Mouse (Mus musculus) bone marrow macrophage, adult 2 months (primary cell): Measurements from ENCODE around the gene 1810024B03Rik. TPM values are rescaled to one million over a fixed set of nuclear protein-coding genes. Genes with fewer than 3 reads are reported as not detected.

Source experiments
- H3K27ac ChIP-seq: 2 replicates; pipeline ENCODE4 v1.5.1; 2012; ENCODE audit warnings: low read depth, low read length; ENCODE audit not compliant: insufficient read depth
- H3K4me1 ChIP-seq: 2 replicates; pipeline ENCODE4 v1.6.1; 2012; ENCODE audit warnings: low read length; ENCODE audit not compliant: control insufficient read depth, insufficient read depth
- H3K4me3 ChIP-seq: 2 replicates; pipeline ENCODE4 v1.5.1; 2012; ENCODE audit warnings: mild to moderate bottlenecking, low read length, moderate library complexity; ENCODE audit not compliant: insufficient read depth
- CTCF ChIP-seq: IDR thresholded peaks from 2 replicates; pipeline ENCODE4 v1.5.1; 2012; ENCODE audit warnings: low read depth, mild to moderate bottlenecking, low read length, moderate library complexity
- POLR2A ChIP-seq: IDR thresholded peaks from 2 replicates; pipeline ENCODE4 v1.6.1; 2012; ENCODE audit warnings: mild to moderate bottlenecking, low read depth, low read length, borderline replicate concordance
- polyA plus RNA-seq: library from polyadenylated mRNA; stranded (reverse); fragments of >200 nt; gene quantifications from 2 replicates; pipeline ENCODE4 v1.2.4, GENCODE M21; 2012; ENCODE audit not compliant: missing spikeins, insufficient read depth, insufficient read length

Gene 1810024B03Rik
- polyA plus RNA-seq, result 1.9 and 2.0 TPM in 2 replicates

- TF ChIP-seq CTCF (no peak), POLR2A (no peak)
- H3K4me1 ChIP-seq, result peaks cover 6% of the 10 kb centered on the region
- H3K4me3 ChIP-seq, result peak within 1 kb of the TSS; percentile 69
- peak within 1 kb of the TSS; percentile 45; the same call in 1 of the 2 replicates for H3K27ac ChIP-seq
Observed at GRCm38 (mm10) chr2:127207547-127208451, at the start of gene 1810024B03Rik, which contains the start of gene Snrnp200. Gene 1810024B03Rik (minus strand): TSS chr2:127208280. Gene Snrnp200 (plus strand): TSS chr2:127208386.

GRCm38 (mm10) chr2:127255294-127255693, 47.2 kb upstream of the 1810024B03Rik start:
- H3K4me3 ChIP-seq, result no peak overlapping the region
- TF ChIP-seq CTCF (no peak), POLR2A (no peak)
- H3K27ac ChIP-seq, result no peak overlapping the region
- peaks cover 22% of the 10 kb centered on the region for H3K4me1 ChIP-seq

DNA sequence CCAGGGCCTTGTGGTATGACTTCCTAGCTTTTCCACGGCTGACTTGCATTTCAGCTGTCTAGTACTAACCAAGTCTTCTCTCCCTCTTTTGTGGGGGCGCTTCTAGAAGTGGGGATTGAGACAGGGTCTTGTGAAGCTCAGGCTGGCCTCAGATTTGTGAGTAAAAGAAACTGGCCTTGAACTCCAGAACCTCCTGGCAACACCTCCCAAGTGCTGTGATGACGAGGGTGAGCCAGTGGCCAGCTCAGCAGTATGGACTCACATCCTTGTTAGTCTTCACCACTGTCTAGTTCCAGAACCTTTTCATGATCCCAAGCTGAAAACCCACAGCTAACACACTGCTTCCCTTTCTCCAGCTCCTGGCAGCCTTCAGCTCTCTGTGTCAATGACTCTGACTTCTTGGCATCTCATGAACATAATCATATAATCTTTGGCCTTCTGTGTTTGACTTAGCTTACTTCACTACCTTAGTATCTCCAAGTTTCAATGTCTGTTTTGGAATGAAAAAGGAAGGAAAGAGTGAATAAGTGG, 46.6 kb upstream of the 1810024B03Rik start:
- Histone ChIP-seq H3K4me3 (no peak overlapping the region), H3K27ac (no peak overlapping the region), H3K4me1 (peaks cover 25% of the 10 kb centered on the region)
- TF ChIP-seq POLR2A (no peak), CTCF (no peak)

DNA sequence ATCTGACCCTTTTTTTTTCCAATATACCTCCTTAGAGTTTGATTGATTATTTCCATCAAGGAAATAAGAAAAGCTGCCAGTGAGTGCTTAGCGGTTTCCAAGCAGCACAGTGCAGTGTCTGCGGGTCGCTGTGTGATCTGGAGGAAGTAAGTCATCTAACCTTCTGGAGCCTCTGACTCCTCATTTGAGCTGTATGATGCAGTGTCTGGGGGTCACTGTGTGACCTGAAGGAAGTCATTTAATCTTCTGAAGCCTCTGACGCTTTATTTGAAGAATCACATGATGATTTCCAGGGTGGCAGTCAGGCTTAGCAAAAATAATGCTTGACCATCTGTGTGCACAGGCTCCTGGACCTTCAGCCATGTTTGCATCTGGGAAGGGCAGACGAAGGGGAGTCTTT, 44.7 kb upstream of the 1810024B03Rik start:
- H3K4me1 ChIP-seq, result peaks cover 34% of the 10 kb centered on the region
- TF ChIP-seq CTCF (no peak), POLR2A (no peak)
- no peak overlapping the region for H3K4me3 ChIP-seq
- H3K27ac ChIP-seq, result no peak overlapping the region

DNA sequence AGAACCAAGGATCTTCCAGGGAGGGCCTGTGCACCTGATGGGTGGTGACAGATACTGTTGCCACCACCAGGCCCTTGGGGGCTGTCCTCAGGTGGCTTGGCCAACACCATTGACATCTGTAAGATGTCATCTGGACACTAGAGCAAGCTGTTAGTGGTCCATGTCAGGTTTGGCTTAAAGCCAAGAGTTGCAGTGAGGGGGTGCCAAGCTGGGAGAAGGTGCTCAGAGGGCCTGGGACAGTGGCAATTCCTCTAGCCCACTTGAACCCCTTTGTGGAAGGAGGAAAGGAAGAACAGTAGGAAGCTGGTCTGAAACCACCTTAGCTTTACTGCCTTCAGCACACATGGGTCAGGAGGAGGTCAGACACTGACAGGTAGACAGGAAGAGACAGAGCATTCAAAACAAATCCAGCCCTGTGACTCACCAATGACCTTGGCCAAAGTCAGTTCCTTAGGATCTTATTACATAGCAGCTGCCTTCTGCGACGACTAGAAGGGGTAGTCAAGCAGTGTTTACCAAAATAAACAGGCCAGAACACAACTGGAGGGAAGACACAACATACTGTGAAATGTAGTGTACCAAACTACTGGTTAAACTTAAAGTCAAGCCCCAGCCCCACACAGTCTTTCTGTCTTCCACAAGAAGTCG, 43.9 kb upstream of the 1810024B03Rik start:
- no peak for TF ChIP-seq CTCF
- TF ChIP-seq POLR2A, result no peak
- no peak overlapping the region for H3K27ac ChIP-seq
- H3K4me3 ChIP-seq, result no peak overlapping the region
- H3K4me1 ChIP-seq, result peaks cover 34% of the 10 kb centered on the region

DNA sequence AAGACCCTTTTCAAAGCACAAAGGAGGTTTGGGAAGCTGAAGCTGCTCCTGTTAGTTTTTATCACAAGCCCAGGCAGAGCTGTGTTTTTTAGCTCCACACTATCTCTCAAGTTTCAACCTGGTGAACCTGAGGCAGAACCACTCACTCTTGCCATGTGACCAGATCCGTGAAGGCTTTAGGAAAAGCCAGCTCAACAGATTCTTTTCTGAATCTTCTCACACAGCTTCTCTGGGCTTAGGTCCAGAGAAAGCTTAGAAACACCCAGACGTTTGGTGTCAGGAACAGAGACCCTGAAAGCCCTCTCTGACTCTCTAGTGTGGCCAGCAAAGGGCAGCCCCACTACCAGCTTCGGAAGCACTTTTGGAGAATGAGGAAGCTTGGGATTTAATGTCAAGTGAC, 43.4 kb upstream of the 1810024B03Rik start:
- H3K4me1 ChIP-seq, result peaks cover 34% of the 10 kb centered on the region
- no peak for TF ChIP-seq CTCF
- no peak for TF ChIP-seq POLR2A
- no peak overlapping the region for H3K4me3 ChIP-seq
- H3K27ac ChIP-seq, result no peak overlapping the region

- Histone ChIP-seq H3K4me1 (peaks cover 39% of the 10 kb centered on the region), H3K27ac (no peak overlapping the region), H3K4me3 (no peak overlapping the region)
- TF ChIP-seq POLR2A, result no peak
- TF ChIP-seq CTCF, result no peak
Observed at GRCm38 (mm10) chr2:127250291-127251008, 42.4 kb upstream of the 1810024B03Rik start.

GRCm38 (mm10) chr2:127248334-127249004, 40.4 kb upstream of the 1810024B03Rik start:
- TF ChIP-seq POLR2A (no peak), CTCF (no peak)
- Histone ChIP-seq H3K27ac (no peak overlapping the region), H3K4me1 (peaks cover 39% of the 10 kb centered on the region), H3K4me3 (peak overlapping the region; percentile 98)
